17 mouse cellular contexts compared by ENCODE assay signal in genomic region chr2:156635091-156635490, GRCm38 (mm10).
"Had no signal": no experiment of that assay in that cellular context is flagged by ENCODE, and none has a peak within 500 bp of the region (broad histone marks: within the 10 kb centered on the region; RNA-seq: fewer than 3 reads in every experiment).

No protein-coding gene starts in this region.

- H3K27ac ChIP-seq: neural tube, embryonic 12.5 days; neural tube, embryonic 13.5 days; neural tube, embryonic 15.5 days; stomach, embryonic 15.5 days; stomach, postnatal 0 days had no signal

- H3K4me2 ChIP-seq: neural tube, embryonic 12.5 days; neural tube, embryonic 13.5 days; neural tube, embryonic 15.5 days; stomach, embryonic 15.5 days had no signal

- H3K9me3 ChIP-seq: neural tube, embryonic 12.5 days; neural tube, embryonic 15.5 days; stomach, embryonic 15.5 days had no signal

- H3K4me3 ChIP-seq: neural tube, embryonic 12.5 days; neural tube, embryonic 13.5 days; neural tube, embryonic 15.5 days; stomach, embryonic 15.5 days had no signal

- H3K27me3 ChIP-seq: neural tube, embryonic 12.5 days; neural tube, embryonic 13.5 days; neural tube, embryonic 15.5 days; stomach, embryonic 15.5 days had no signal

- H3K4me1 ChIP-seq: neural tube, embryonic 12.5 days; neural tube, embryonic 13.5 days; neural tube, embryonic 15.5 days; stomach, embryonic 15.5 days had no signal

- DNase-seq: retina, postnatal 1 day; right cerebral cortex, adult 18-20 months; right cerebral cortex, postnatal 14 days; right cerebral cortex, postnatal 25 days; right cerebral cortex, postnatal 4 days; spleen, adult 18-20 months; thymus, adult 18-20 months; thymus, adult 2 months; thymus, postnatal 14 days; thymus, postnatal 25 days; thymus, postnatal 36 days; thymus, postnatal 4 days had no signal

- H3K9ac ChIP-seq: neural tube, embryonic 12.5 days; neural tube, embryonic 13.5 days; neural tube, embryonic 15.5 days; stomach, embryonic 15.5 days had no signal

- H3K36me3 ChIP-seq: neural tube, embryonic 12.5 days; neural tube, embryonic 13.5 days; neural tube, embryonic 15.5 days; stomach, embryonic 15.5 days had no signal
